ENCODE assay signal across 8 mouse cellular contexts in the genomic region with DNA sequence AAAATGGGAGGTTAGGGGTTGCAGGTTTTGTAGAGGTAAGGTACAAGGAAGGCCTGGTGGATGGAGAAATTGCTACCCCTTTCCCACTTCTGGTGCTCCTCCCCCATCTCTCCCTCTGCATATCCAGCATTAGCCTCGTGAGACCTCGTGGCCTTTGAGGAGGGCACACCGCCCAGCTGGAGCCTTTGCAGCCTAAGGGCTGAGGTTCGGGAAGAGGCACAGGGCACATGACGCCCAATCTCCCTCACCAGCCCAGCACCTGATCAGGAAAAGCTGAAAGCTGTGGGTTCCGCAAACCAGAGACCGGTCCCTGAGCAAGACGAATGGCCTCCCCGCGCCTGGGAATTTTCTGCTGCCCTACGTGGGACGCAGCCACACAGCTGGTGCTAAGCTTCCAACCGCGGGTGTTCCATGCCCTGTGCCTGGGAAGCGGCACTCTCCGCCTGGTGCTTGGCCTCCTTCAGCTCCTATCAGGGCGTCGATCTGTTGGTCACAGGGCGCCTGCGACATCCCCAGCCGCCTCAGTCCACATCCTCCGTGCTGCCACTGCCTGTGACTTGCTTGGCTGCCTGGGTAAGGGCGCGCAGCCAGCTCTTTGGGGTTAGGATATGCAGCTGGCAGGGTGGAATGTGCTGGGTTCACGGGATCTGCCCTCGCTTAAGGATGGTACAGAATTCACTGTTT. TPM values are rescaled to one million over a fixed set of nuclear protein-coding genes. Genes with fewer than 3 reads are reported as not detected.
DNase-seq lines count a peak whose midpoint lies in the region; ATAC-seq and TF ChIP-seq lines count a peak whose summit lies in the region.

A gene (plus strand): TSS at position 202 of the 684 bp plus-strand sequence.

- TF ChIP-seq CTCF in hindbrain, postnatal 0 days (IDR thresholded peaks at IDR 0.05; ENCODE audit: low read depth), result no peak

- 28% methylated on average over 21 of the region's 26 CpGs for WGBS in embryonic facial prominence, embryonic 14.5 days
- 25% methylated on average over 26 of the region's 26 CpGs for WGBS in hindbrain, postnatal 0 days
- WGBS in liver, embryonic 13.5 days (ENCODE audit: insufficient replicate concordance), result 16% methylated on average over 26 of the region's 26 CpGs

- H3K4me3 ChIP-seq in embryonic facial prominence, embryonic 14.5 days (ENCODE audit: low read depth, low read length), result peak within 1 kb of the TSS; percentile 4; the same call in 1 of the 2 replicates
- peak within 1 kb of the TSS; percentile 17; the same call in 1 of the 2 replicates for H3K4me3 ChIP-seq in hindbrain, postnatal 0 days (ENCODE audit: low read length)
- H3K4me3 ChIP-seq in liver, embryonic 13.5 days (replicated peaks), result no peak within 1 kb of the TSS

- H3K4me2 ChIP-seq in embryonic facial prominence, embryonic 14.5 days (ENCODE audit: low read depth, low read length), result peak within 1 kb of the TSS; percentile 36
- peak within 1 kb of the TSS; percentile 52 for H3K4me2 ChIP-seq in hindbrain, postnatal 0 days (ENCODE audit: low read depth, low read length)
- 0 out of 2 replicates have a peak within 1 kb of the TSS, but pooled peaks have one; percentile 17 for H3K4me2 ChIP-seq in liver, embryonic 13.5 days

- no peaks in the 10 kb centered on the region for H3K36me3 ChIP-seq in embryonic facial prominence, embryonic 14.5 days (ENCODE audit: control insufficient read depth, insufficient read depth, low read length)
- H3K36me3 ChIP-seq in hindbrain, postnatal 0 days (ENCODE audit: insufficient read depth, low read length), result no peaks in the 10 kb centered on the region
- H3K36me3 ChIP-seq in liver, embryonic 13.5 days, result no peaks in the 10 kb centered on the region

- no peak within 1 kb of the TSS for H3K9ac ChIP-seq in embryonic facial prominence, embryonic 14.5 days (ENCODE audit: low read depth, low read length)
- no peak within 1 kb of the TSS; the same call in 1 of the 2 replicates for H3K9ac ChIP-seq in hindbrain, postnatal 0 days (replicated peaks; ENCODE audit: low read length)
- H3K9ac ChIP-seq in liver, embryonic 13.5 days, result no peak within 1 kb of the TSS

- no peak within 1 kb of the TSS for H3K27ac ChIP-seq in embryonic facial prominence, embryonic 14.5 days (replicated peaks; ENCODE audit: low read depth, low read length)
- no peak within 1 kb of the TSS for H3K27ac ChIP-seq in hindbrain, postnatal 0 days
- no peak within 1 kb of the TSS for H3K27ac ChIP-seq in liver, embryonic 13.5 days

- H3K27me3 ChIP-seq in embryonic facial prominence, embryonic 14.5 days (replicated peaks; ENCODE audit: control insufficient read depth, insufficient read depth, low read length), result peaks cover 3% of the 10 kb centered on the region; the same call in 1 of the 2 replicates
- no peaks in the 10 kb centered on the region for H3K27me3 ChIP-seq in hindbrain, postnatal 0 days (ENCODE audit: insufficient read depth, low read length)
- H3K27me3 ChIP-seq in liver, embryonic 13.5 days, result peaks cover 13% of the 10 kb centered on the region; the same call in 1 of the 2 replicates

- no peaks in the 10 kb centered on the region for H3K9me3 ChIP-seq in embryonic facial prominence, embryonic 14.5 days (ENCODE audit: control insufficient read depth, low read length)
- no peaks in the 10 kb centered on the region for H3K9me3 ChIP-seq in hindbrain, postnatal 0 days (ENCODE audit: low read length)
- H3K9me3 ChIP-seq in liver, embryonic 13.5 days (replicated peaks), result no peaks in the 10 kb centered on the region

- DNase-seq in right cerebral cortex, postnatal 10 days (ENCODE audit: low spot score in 2 of 2), result peak; percentile 23 to 41
- DNase-seq in right cerebral cortex, postnatal 36 days (ENCODE audit: low spot score in 2 of 2), result no peak
- DNase-seq in embryonic facial prominence, embryonic 14.5 days (ENCODE audit: low spot score), result no peak
- peak; percentile 2 for DNase-seq in hindbrain, postnatal 0 days (ENCODE audit: low spot score)
- DNase-seq in liver, embryonic 13.5 days, result no peak
- peak; percentile 17 for DNase-seq in retina, embryonic 14.5 days (ENCODE audit: low spot score)
- DNase-seq in T-cell, adult 2 months (ENCODE audit: low spot score), result no peak
- no peak for DNase-seq in urinary bladder, adult 2 months (ENCODE audit: low spot score)

- no peak for ATAC-seq in embryonic facial prominence, embryonic 14.5 days (ENCODE audit: low read depth)
- peak; percentile 62; the same call in 1 of the 2 replicates for ATAC-seq in hindbrain, postnatal 0 days
- no peak for ATAC-seq in liver, embryonic 13.5 days (ENCODE audit: low read depth)

- H3K4me1 ChIP-seq in embryonic facial prominence, embryonic 14.5 days (ENCODE audit: control insufficient read depth, insufficient read depth, low read length), result no peaks in the 10 kb centered on the region
- no peaks in the 10 kb centered on the region; the same call in 1 of the 2 replicates for H3K4me1 ChIP-seq in hindbrain, postnatal 0 days (ENCODE audit: insufficient read depth, low read length)
- H3K4me1 ChIP-seq in liver, embryonic 13.5 days (replicated peaks), result no peaks in the 10 kb centered on the region

RNA-seq across cellular contexts. Expression of the gene that starts here (rescaled TPM):
- 0.42 and 0.69 TPM in 2 replicates for polyA plus RNA-seq in embryonic facial prominence, embryonic 14.5 days (2014; fragmentation: Nextera tagmentation; extraction: Ambion mirVana)
- 1.6 TPM in 1 of 2 replicates, not detected in the other for total RNA-seq in hindbrain, postnatal 0 days (2014; rRNA removed)
- 0.25 and 0.37 TPM in 2 replicates for polyA plus RNA-seq in hindbrain, postnatal 0 days (2015; fragmentation: Nextera tagmentation; extraction: Ambion mirVana)
- polyA plus RNA-seq in liver, embryonic 13.5 days (2015; fragmentation: Nextera tagmentation; extraction: Ambion mirVana), result not detected in 2 replicates
- polyA plus RNA-seq in urinary bladder, adult 2 months (2012; rRNA removed), result not detected in 2 replicates

Comparison
In these comparisons a context has a peak if more than half of its experiments do, and no peak if none do; other contexts are left out.
1. DNase-seq: peak in right cerebral cortex, postnatal 10 days (2 of 2), hindbrain, postnatal 0 days (single experiment) and retina, embryonic 14.5 days (single experiment); none in right cerebral cortex, postnatal 36 days (0 of 2), embryonic facial prominence, embryonic 14.5 days (single experiment), liver, embryonic 13.5 days (single experiment), T-cell, adult 2 months (single experiment) and urinary bladder, adult 2 months (single experiment).
2. Peak in every context shown above with its lines, with median percentiles within 50 percentile points of each other: H3K4me2 ChIP-seq.